Mouse (Mus musculus): ENCODE measurements around the gene Map7d2.

DNA sequence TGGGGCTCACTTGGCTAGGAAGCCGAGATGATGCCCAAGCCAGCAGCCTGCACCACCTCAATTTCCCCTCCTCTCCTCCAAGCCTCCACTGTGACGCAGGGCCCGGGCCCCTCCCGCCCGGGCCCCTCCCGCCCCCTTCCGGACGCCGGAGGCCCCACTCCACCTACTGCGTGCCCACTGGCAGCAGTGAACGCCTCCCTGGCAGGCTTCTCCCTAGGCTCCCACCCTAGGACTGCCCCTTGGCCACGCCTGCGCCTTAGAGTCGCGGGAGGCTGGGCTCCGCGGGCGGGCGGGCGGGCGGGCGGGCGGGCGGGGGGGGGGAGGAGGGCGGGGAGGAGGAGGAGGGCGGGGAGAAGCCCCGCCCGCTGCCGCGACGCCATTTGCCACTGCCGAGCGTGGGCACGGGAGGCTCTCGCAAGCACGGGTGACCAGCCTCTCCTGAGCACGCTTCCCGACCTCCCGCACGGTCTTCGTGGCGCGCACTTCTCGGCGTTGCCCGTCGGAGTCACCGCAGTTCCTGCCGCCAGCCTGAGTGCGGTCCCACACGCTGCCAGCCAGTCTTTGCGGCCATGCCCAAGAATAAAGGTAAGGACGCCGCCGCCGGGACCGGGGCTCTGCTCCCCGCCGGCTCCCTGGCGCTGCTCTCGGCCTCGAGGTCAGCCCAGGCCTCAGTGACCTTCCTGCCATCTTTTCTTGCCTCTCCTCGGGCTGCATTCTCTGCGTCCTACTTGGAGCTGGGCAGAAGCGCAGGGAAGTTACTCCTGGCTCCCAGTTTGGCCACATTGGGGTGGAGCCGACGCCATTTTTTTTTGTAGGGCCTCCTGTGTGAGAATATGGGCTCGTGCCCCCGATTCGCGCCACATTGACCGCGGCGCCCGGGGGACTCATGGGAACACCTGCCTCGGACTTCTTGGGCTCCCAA, 42.3 kb upstream of the Map7d2 start, which contains the start of gene Eif1ax:
- no peak for TF ChIP-seq CHD2 (IDR thresholded peaks at IDR 0.05; ENCODE audit: low read length)
- no peak for TF ChIP-seq GATA1 (IDR thresholded peaks at IDR 0.05; ENCODE audit: low read depth, low read length)

Data from MEL (cell line).